Mouse (Mus musculus) WW6 (cell line): ENCODE measurements around the gene Rnf224.

Experiments
- DNase-seq: peaks from one replicate; pipeline ENCODE4 v3.0.0-alpha.2; 2013; ENCODE audit warnings: low read depth, low spot score

The Rnf224 gene

GRCm38 (mm10) chr2:25227406-25227805 is 9.2 kb downstream of the Rnf224 start:
- no peak for DNase-seq

GRCm38 (mm10) chr2:25226864-25227263 is 9.7 kb downstream of the Rnf224 start:
- DNase-seq = no peak

- DNase-seq = no peak
These were observed 10.7 kb downstream of the Rnf224 start for GRCm38 (mm10) chr2:25225811-25226379.

GRCm38 (mm10) chr2:25224766-25225752 is 11.5 kb downstream of the Rnf224 start:
- peak; percentile 97 for DNase-seq

- no peak for DNase-seq
These were observed 12.2 kb downstream of the Rnf224 start, which contains the start of gene Tubb4b for GRCm38 (mm10) chr2:25224492-25224765. Gene Tubb4b (minus strand): TSS chr2:25224702.

GRCm38 (mm10) chr2:25223681-25224491 is 12.7 kb downstream of the Rnf224 start:
- DNase-seq = no peak

- DNase-seq = no peak
These were observed 15.2 kb downstream of the Rnf224 start for GRCm38 (mm10) chr2:25221331-25221772.

GRCm38 (mm10) chr2:25218445-25218844 is 18.1 kb downstream of the Rnf224 start, which contains the start of gene Fam166a:
Gene Fam166a (plus strand): TSS chr2:25218745.
- no peak for DNase-seq

GRCm38 (mm10) chr2:25217666-25218065 is 18.9 kb downstream of the Rnf224 start:
- no peak for DNase-seq

- DNase-seq = no peak
These were observed 22.1 kb downstream of the Rnf224 start, which contains the start of gene Stpg3 for GRCm38 (mm10) chr2:25214444-25214843. Gene Stpg3 (minus strand): TSS chr2:25214637.

GRCm38 (mm10) chr2:25213266-25213865 is 23.2 kb downstream of the Rnf224 start:
- no peak for DNase-seq

- no peak for DNase-seq
These were observed 25.4 kb downstream of the Rnf224 start, which contains the start of gene Nelfb for GRCm38 (mm10) chr2:25211121-25211670. Gene Nelfb (minus strand): TSS chr2:25211489.

GRCm38 (mm10) chr2:25210686-25211085 is 25.9 kb downstream of the Rnf224 start:
- no peak for DNase-seq

- DNase-seq = no peak
These were observed 29.0 kb downstream of the Rnf224 start for GRCm38 (mm10) chr2:25207593-25207992.

- DNase-seq = no peak
These were observed 32.9 kb downstream of the Rnf224 start for GRCm38 (mm10) chr2:25203631-25204214.

- DNase-seq = no peak
These were observed 36.0 kb downstream of the Rnf224 start for GRCm38 (mm10) chr2:25200631-25201030.

- DNase-seq = no peak
These were observed 38.6 kb downstream of the Rnf224 start for GRCm38 (mm10) chr2:25197946-25198345.

GRCm38 (mm10) chr2:25197191-25197590 is 39.4 kb downstream of the Rnf224 start:
- no peak for DNase-seq

- DNase-seq = no peak
These were observed 40.2 kb downstream of the Rnf224 start, which contains the start of gene Tor4a for GRCm38 (mm10) chr2:25196172-25196954. Gene Tor4a (minus strand): TSS chr2:25196886.
